Mouse (Mus musculus): ENCODE measurements around the gene Crb3. TPM values are rescaled to one million over a fixed set of nuclear protein-coding genes. Genes with fewer than 3 reads are reported as not detected.

The Crb3 gene
- polyA plus RNA-seq, 1 experiment from 2014 or later = 2.5 TPM

DNA sequence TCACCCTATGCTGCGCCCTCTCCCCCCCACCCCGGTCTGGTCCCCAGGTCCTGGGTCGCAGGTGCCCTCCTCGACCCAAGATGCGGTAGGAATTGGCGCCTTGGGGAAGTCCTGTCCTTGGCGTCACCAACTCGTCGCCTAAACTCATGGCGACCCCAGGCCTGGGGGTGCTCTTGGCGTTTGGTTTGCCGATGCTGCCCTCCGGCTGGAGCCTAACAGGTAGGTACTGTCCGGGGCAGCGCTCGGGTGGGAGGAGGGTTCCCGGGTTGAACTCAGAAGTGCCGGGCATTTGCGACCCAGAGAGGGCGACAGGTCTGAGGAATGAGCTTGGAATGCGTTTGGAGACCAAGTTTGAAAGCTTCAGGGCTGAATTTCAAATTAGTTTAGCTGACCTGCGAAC lies 3.6 kb downstream of the Crb3 start:
- Histone ChIP-seq H3K27me3 (replicated peaks) (peaks cover 67% of the 10 kb centered on the region), H3K27ac (replicated peaks) (no peak overlapping the region), H3K9me3 (no peaks in the 10 kb centered on the region), H3K4me2 (peak overlapping the region; percentile 75), H3K4me3 (peak overlapping the region; percentile 49), H3K9ac (peak overlapping the region; percentile 17), H3K4me1 (peaks cover 33% of the 10 kb centered on the region), H3K36me3 (peaks cover under 1% of the 10 kb centered on the region; the same call in 1 of the 2 replicates)
- no peak for ATAC-seq (ENCODE audit: extremely low read depth, insufficient number of reproducible peaks, low FRiP score, low TSS enrichment)
- under 1% methylated on average over 22 of the region's 22 CpGs for WGBS

DNA sequence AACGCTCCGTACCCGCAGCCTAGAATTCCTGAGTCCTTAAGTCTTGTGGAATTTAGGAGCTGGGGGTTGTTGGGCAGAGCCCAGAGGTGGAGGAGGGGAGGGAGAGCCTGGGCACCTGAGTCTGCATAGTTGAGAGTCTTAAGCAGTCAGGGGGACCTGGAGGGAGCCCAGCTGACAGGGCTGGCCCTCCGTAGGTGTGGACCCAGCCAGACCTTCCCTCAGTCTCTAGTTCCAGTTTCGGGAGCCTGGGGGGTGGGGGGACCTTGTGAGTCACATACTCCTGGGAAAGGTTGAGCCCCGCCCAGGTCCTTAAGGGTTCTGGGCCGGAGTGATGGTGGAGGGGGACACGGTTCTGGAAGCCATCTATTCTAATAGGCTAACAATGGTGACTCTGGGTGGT lies 4.1 kb downstream of the Crb3 start:
- H3K36me3 ChIP-seq = no peaks in the 10 kb centered on the region
- H3K27ac ChIP-seq (replicated peaks) = no peak overlapping the region
- peak overlapping the region; percentile 75; the same call in 1 of the 2 replicates for H3K4me2 ChIP-seq
- peaks cover 29% of the 10 kb centered on the region for H3K4me1 ChIP-seq
- WGBS = 14% methylated on average over 8 of the region's 8 CpGs
- no peak overlapping the region for H3K4me3 ChIP-seq
- no peak for ATAC-seq (ENCODE audit: extremely low read depth, insufficient number of reproducible peaks, low FRiP score, low TSS enrichment)
- no peak overlapping the region; the same call in 1 of the 2 replicates for H3K9ac ChIP-seq
- no peaks in the 10 kb centered on the region for H3K9me3 ChIP-seq
- H3K27me3 ChIP-seq (replicated peaks) = peaks cover 72% of the 10 kb centered on the region

DNA sequence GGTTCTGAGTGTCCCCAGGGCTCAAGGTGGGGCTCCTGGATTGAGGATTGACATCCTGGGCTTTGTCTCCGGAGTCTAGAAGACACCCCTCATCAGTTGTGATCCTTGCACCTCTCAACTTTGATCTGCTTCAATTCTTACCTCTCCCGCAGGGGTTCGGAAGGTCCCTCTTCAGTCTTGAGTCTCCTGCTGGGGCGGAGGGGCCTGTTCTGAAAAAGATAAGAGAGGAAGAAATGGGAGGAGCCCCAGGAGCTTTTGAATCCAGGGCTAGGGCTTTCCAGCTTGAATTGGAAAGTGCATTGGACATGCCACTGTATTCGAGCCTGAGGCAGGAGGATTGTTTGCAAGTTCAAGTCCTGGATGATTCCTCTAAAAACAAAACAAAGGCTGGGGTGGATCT lies 8.0 kb downstream of the Crb3 start:
- no peak overlapping the region for H3K9ac ChIP-seq
- no peaks in the 10 kb centered on the region for H3K9me3 ChIP-seq
- peaks cover 96% of the 10 kb centered on the region for H3K27me3 ChIP-seq (replicated peaks)
- no peaks in the 10 kb centered on the region for H3K36me3 ChIP-seq
- peaks cover 10% of the 10 kb centered on the region for H3K4me1 ChIP-seq
- H3K4me3 ChIP-seq = no peak overlapping the region
- no peak overlapping the region for H3K27ac ChIP-seq (replicated peaks)
- ATAC-seq (ENCODE audit: extremely low read depth, insufficient number of reproducible peaks, low FRiP score, low TSS enrichment) = no peak
- 38% methylated on average over 5 of the region's 5 CpGs for WGBS
- no peak overlapping the region for H3K4me2 ChIP-seq

DNA sequence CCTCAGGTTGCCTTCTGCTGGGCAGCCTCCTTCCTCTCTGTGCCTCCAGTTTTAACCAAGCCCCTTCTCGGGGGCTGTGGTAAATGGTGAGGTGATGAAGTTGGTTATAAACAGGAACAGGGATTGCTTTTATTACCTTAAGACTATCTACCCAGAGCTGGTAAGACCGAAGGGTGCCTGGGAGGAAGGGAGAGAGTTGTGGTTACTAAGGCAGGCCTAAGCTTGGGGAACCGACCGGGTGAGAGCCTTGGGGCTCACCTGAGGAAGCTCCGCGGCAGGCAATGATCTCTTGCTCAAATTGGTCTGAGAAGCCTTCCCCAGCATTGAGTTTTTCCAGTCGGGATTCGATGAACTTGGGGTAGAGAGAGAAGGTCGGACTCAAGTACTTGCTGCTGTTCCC lies 11.4 kb downstream of the Crb3 start:
- ATAC-seq (ENCODE audit: extremely low read depth, insufficient number of reproducible peaks, low FRiP score, low TSS enrichment) = no peak
- no peaks in the 10 kb centered on the region for H3K36me3 ChIP-seq
- H3K27me3 ChIP-seq (replicated peaks) = peaks cover 94% of the 10 kb centered on the region
- H3K27ac ChIP-seq (replicated peaks) = no peak overlapping the region
- H3K4me3 ChIP-seq = no peak overlapping the region
- no peaks in the 10 kb centered on the region for H3K9me3 ChIP-seq
- H3K9ac ChIP-seq = no peak overlapping the region
- H3K4me1 ChIP-seq = 0 out of 2 replicates have a peak, but pooled peaks cover 3% of the 10 kb centered on the region
- WGBS = 15% methylated on average over 9 of the region's 9 CpGs
- no peak overlapping the region for H3K4me2 ChIP-seq

DNA sequence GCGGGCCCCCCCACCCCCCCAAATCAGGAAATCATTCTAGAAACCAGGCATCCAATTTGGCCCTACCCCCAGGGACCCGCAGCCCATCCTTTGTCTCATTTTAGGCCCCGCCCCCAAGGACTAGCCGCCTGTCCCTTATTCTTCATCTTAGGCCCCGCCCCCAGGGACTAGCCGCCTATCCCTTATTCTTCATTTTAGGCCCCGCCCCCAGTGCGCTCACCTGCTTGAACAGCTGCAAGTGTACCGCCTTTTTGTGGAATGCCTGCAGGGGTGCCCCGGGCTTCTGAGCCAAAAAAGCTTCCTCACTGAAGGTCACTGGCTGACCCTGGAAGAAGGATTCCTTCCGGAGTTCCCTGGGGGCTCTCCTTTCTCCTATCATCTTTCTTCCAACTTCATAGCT lies 11.8 kb downstream of the Crb3 start:
- no peak for ATAC-seq (ENCODE audit: extremely low read depth, insufficient number of reproducible peaks, low FRiP score, low TSS enrichment)
- Histone ChIP-seq H3K4me3 (no peak overlapping the region), H3K9me3 (no peaks in the 10 kb centered on the region), H3K9ac (no peak overlapping the region), H3K27me3 (replicated peaks) (peaks cover 90% of the 10 kb centered on the region), H3K36me3 (no peaks in the 10 kb centered on the region), H3K4me2 (no peak overlapping the region), H3K27ac (replicated peaks) (no peak overlapping the region), H3K4me1 (0 out of 2 replicates have a peak, but pooled peaks cover 3% of the 10 kb centered on the region)
- 5% methylated on average over 11 of the region's 11 CpGs for WGBS

DNA sequence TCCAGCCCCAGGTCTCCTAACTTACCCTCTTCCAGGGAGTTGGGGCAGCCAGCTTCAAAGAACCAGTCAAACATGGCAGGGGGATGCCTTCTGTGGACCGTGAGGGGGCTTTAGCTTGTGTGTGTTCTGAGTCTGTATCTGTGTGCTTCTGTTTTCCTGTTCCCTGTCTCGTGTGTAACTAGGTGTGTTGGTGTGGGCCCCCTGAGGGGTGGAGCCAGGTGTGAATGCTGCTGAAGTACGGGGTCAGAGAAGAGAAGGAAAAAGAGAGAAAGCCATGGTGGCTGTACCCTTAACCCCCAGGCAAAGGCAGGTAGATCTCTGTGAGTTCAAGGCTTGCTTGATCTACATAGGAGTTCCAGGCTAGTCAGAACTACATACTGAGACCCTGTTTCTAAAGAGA lies 18.0 kb downstream of the Crb3 start:
- Histone ChIP-seq H3K27me3 (replicated peaks) (peaks cover 40% of the 10 kb centered on the region), H3K27ac (replicated peaks) (no peak overlapping the region), H3K9ac (no peak overlapping the region), H3K4me3 (no peak overlapping the region), H3K4me1 (no peaks in the 10 kb centered on the region), H3K9me3 (no peaks in the 10 kb centered on the region), H3K36me3 (no peaks in the 10 kb centered on the region), H3K4me2 (no peak overlapping the region)
- 47% methylated on average over 3 of the region's 3 CpGs for WGBS
- ATAC-seq (ENCODE audit: extremely low read depth, insufficient number of reproducible peaks, low FRiP score, low TSS enrichment) = no peak

DNA sequence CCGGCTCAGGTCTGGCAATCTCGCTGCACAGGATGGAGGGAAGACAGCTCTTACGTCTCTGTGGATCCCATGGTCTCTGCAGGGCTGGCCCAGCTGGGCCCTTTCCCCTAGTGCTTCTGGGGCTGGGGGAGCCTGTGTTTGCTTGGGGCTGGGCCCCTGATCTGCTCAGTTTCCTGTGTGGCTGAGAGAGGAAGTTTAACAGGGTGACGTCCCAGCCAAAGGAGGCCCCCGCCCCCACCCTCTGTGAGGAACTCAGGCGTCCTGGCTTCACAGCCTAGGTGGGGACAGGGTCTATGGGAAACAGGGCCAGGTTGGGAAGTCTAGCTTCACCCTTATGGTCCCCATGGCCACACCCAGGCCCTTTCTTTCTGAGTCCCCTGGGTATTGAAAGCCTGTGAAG lies 19.4 kb downstream of the Crb3 start, which contains the start of gene Dennd1c:
Dennd1c (minus strand) TSS at position 179 of the 400 bp plus-strand sequence.
- WGBS = 30% methylated on average over 6 of the region's 6 CpGs
- no peak for ATAC-seq (ENCODE audit: extremely low read depth, insufficient number of reproducible peaks, low FRiP score, low TSS enrichment)

DNA sequence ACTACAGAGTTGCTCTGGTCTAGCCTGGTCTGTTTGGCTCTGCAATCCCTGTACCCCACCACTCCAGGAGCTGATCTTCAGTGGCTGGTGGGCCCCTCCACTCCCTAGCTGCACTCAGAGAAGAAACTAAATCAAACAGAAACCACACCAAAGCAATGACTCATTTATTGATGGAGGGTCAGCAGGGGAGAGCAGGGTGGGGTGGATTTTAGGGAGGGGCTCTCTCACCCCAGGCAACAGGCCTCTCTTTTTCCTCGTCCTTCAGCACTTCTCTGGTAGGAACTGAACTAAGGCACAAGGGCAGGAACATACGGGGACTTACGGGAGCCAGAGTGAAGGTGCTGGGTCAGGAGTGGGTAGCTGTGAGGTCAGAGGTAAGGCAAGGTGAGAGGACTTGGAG lies 21.0 kb downstream of the Crb3 start:
- Histone ChIP-seq H3K27ac (replicated peaks) (no peak overlapping the region), H3K36me3 (no peaks in the 10 kb centered on the region), H3K27me3 (replicated peaks) (peaks cover 15% of the 10 kb centered on the region), H3K9ac (no peak overlapping the region), H3K4me3 (no peak overlapping the region), H3K4me1 (no peaks in the 10 kb centered on the region), H3K9me3 (no peaks in the 10 kb centered on the region), H3K4me2 (no peak overlapping the region)
- WGBS = 61% methylated on average over 3 of the region's 3 CpGs
- no peak for ATAC-seq (ENCODE audit: extremely low read depth, insufficient number of reproducible peaks, low FRiP score, low TSS enrichment)

More for the DNA sequence above, 19.4 kb downstream of the Crb3 start, which contains the start of gene Dennd1c:
- Histone ChIP-seq H3K9me3 (no peaks in the 10 kb centered on the region), H3K4me1 (no peaks in the 10 kb centered on the region), H3K36me3 (no peaks in the 10 kb centered on the region), H3K9ac (no peak within 1 kb of the TSS), H3K4me2 (peak within 1 kb of the TSS; percentile 4; the same call in 1 of the 2 replicates), H3K27me3 (replicated peaks) (peaks cover 28% of the 10 kb centered on the region), H3K27ac (replicated peaks) (no peak within 1 kb of the TSS), H3K4me3 (no peak within 1 kb of the TSS)

DNA sequence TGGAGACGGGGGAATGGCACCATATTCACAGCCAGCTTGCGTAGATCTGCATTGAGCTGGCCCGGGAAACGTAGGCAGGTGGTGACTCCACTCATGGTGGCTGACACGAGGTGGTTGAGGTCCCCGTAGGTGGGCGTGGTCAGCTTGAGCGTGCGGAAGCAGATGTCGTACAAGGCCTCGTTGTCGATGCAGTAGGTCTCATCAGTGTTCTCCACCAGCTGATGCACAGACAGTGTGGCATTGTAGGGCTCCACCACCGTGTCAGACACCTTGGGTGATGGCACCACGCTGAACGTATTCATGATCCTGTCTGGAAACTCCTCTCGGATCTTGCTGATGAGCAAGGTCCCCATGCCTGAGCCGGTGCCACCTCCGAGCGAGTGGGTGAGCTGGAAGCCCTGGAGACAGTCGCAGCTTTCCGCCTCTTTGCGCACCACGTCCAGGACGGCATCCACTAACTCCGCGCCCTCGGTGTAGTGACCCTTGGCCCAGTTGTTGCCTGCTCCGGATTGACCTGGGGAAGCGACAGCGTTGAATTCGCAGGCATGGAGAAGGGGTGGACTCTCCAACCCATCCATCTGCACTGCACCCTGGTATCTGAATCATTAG lies 22.4 kb downstream of the Crb3 start:
- H3K4me3 ChIP-seq = no peak overlapping the region
- ATAC-seq (ENCODE audit: extremely low read depth, insufficient number of reproducible peaks, low FRiP score, low TSS enrichment) = no peak
- no peak overlapping the region for H3K27ac ChIP-seq (replicated peaks)
- H3K36me3 ChIP-seq = no peaks in the 10 kb centered on the region
- H3K4me1 ChIP-seq = no peaks in the 10 kb centered on the region
- 86% methylated on average over 31 of the region's 31 CpGs for WGBS
- no peak overlapping the region for H3K9ac ChIP-seq
- H3K27me3 ChIP-seq (replicated peaks) = peaks cover 12% of the 10 kb centered on the region
- H3K9me3 ChIP-seq = no peaks in the 10 kb centered on the region
- H3K4me2 ChIP-seq = no peak overlapping the region

DNA sequence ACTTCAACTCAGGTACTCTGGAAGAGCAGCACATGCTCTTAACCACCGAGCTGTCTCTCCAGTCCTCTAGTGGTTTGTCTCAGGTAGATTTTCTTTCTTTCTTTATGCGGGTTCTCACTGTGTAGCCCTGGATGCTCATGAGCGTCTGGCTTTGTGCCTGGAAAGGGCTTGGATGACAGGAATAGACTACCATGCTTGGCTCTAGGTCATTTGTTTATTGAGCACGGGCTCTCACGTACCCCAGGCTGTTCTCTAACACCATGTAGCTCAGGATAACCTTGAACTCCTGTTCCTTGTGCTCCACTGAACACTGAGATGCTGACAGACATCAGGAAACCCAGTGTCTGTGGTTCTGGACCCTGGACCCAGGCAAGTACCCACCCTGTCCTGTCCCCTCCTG lies 23.6 kb downstream of the Crb3 start:
- no peak overlapping the region for H3K4me2 ChIP-seq
- WGBS = 74% methylated on average over 5 of the region's 5 CpGs
- no peak overlapping the region for H3K27ac ChIP-seq (replicated peaks)
- ATAC-seq (ENCODE audit: extremely low read depth, insufficient number of reproducible peaks, low FRiP score, low TSS enrichment) = no peak
- no peak overlapping the region for H3K9ac ChIP-seq
- no peak overlapping the region for H3K4me3 ChIP-seq
- peaks cover 14% of the 10 kb centered on the region for H3K27me3 ChIP-seq (replicated peaks)
- no peaks in the 10 kb centered on the region for H3K36me3 ChIP-seq
- peaks cover 9% of the 10 kb centered on the region for H3K4me1 ChIP-seq
- H3K9me3 ChIP-seq = no peaks in the 10 kb centered on the region

DNA sequence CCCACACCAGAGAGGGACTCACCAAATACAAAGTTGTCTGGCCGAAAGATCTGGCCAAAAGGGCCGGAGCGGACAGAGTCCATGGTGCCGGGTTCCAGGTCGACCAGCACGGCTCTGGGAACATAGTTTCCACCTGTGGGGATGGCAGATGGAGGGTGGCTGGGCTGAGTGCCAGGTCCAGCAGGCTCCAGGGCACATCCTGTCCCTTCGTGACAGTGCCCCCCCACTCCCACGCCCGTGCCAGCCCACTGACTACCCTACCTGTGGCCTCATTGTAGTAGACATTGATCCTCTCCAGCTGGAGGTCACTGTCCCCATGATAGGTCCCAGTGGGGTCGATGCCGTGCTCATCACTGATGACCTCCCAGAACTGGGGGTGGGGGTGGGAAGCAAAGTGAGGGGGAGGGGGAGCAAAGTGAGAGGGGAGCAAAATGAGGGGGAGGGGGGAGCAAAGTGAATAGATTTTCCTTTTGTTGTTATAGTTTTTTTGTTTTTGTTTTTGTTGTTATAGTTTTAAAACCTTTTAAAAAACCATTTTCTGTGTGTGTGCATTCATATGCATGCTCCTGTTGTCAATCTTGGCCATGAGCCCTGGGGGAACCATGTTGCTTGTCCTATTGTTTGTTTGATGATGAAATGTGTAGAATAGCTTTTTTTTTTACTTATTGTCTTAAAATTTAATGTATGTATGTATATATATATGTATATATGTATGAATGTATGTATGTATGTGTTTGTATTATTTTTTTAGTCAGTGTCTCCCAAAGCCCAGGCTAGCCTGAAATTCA lies 27.3 kb downstream of the Crb3 start:
- Histone ChIP-seq H3K27me3 (replicated peaks) (peaks cover 39% of the 10 kb centered on the region), H3K9me3 (no peaks in the 10 kb centered on the region), H3K4me2 (no peak overlapping the region), H3K9ac (no peak overlapping the region), H3K4me1 (peaks cover 9% of the 10 kb centered on the region), H3K4me3 (no peak overlapping the region), H3K36me3 (no peaks in the 10 kb centered on the region), H3K27ac (replicated peaks) (no peak overlapping the region)
- 82% methylated on average over 11 of the region's 11 CpGs for WGBS
- no peak for ATAC-seq (ENCODE audit: extremely low read depth, insufficient number of reproducible peaks, low FRiP score, low TSS enrichment)
